Mouse (Mus musculus): Measurements from ENCODE around the gene Myo10. TPM values are rescaled to one million over a fixed set of nuclear protein-coding genes. Genes with fewer than 3 reads are reported as not detected.
A peak's percentile ranks its signal among the peaks of the same experiment; 100 is the strongest.
"Not testable (repeated sequence)": the region's sequence is repeated elsewhere in the genome, so short reads cannot be mapped to it uniquely, and the experiment has no call there.

Gene Myo10
- total RNA-seq, 2 experiments from 2014 or later, result 52.0 to 54.3 TPM

- Histone ChIP-seq H3K4me3 (no peak overlapping the region), H3K27ac (peak overlapping the region; percentile 82; the same call in 1 of the 2 replicates)
- no peak for TF ChIP-seq CTCF (conservative IDR thresholded peaks at IDR 0.05)
- DNase-seq (ENCODE audit: low spot score in 2 of 2), result no peak
Observed at GRCm38 (mm10) chr15:25712877-25713276, 90.6 kb downstream of the Myo10 start.

GRCm38 (mm10) chr15:25713587-25714361 is 91.4 kb downstream of the Myo10 start:
- DNase-seq (ENCODE audit: low spot score in 2 of 2), result peak; percentile 55 to 56
- TF ChIP-seq CTCF (conservative IDR thresholded peaks at IDR 0.05), result no peak
- H3K27ac ChIP-seq, result peak overlapping the region; percentile 82
- peak overlapping the region; percentile 50 for H3K4me3 ChIP-seq

GRCm38 (mm10) chr15:25715218-25715995 is 93.1 kb downstream of the Myo10 start:
- DNase-seq (ENCODE audit: low spot score in 2 of 2), result no peak
- Histone ChIP-seq H3K27ac (peak overlapping the region; percentile 46; the same call in 1 of the 2 replicates), H3K4me3 (no peak overlapping the region)
- no peak for TF ChIP-seq CTCF (conservative IDR thresholded peaks at IDR 0.05)

- DNase-seq (ENCODE audit: low spot score in 2 of 2), result no peak
- Histone ChIP-seq H3K4me3 (no peak overlapping the region), H3K27ac (peak overlapping the region; percentile 46; the same call in 1 of the 2 replicates)
- TF ChIP-seq CTCF (conservative IDR thresholded peaks at IDR 0.05), result no peak
Observed at GRCm38 (mm10) chr15:25715996-25716395, 93.7 kb downstream of the Myo10 start.

DNA sequence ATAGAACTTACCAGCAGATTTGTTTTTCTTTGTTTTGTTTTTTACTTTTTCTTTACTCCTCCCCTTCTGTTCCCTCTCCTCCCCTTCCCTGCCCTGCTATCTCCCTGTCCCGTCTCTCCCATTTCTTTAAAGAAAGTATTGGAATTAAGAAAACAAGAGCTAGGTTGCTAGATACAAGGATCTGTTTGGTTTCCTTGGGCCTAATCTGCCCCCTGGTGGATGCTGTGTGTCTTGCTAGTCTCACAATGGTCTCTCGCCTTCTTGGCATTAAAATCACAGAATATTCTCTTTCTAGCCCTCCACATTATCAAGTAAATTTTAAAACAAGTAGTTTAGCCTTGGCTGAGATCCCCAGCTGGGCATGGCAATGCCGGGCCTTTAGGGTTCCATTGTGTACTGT is 94.7 kb downstream of the Myo10 start:
- peak; percentile 75 to 89 for DNase-seq (ENCODE audit: low spot score in 2 of 2)
- H3K27ac ChIP-seq, result no peak overlapping the region
- peak; percentile 95 for TF ChIP-seq CTCF (conservative IDR thresholded peaks at IDR 0.05)
- no peak overlapping the region for H3K4me3 ChIP-seq

- not testable (repeated sequence) for H3K27ac ChIP-seq; DNase-seq (ENCODE audit: low spot score in 2 of 2); H3K4me3 ChIP-seq
Observed at GRCm38 (mm10) chr15:25718104-25718503, 95.8 kb downstream of the Myo10 start.

GRCm38 (mm10) chr15:25719270-25719669 is 96.9 kb downstream of the Myo10 start:
- H3K27ac ChIP-seq, result no peak overlapping the region

DNA sequence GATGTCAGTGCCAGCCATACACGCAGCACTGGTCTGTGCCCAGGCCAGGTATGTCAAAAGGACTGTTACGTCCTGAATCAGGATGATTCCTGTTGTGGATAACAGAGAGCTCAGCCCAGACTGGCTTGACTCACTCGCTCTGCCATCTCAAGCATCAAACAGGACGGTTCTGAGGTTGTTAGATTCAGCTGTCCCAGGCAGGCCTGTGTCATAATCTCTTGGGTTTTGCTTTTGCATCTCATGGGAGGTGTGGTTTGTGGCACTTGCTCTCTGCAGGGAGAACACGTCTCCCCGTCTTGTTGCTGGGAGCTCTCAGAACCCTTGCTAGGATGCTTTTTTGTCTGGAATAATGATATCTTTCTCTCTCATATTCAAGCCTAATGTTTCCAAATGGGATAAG is 97.9 kb downstream of the Myo10 start:
- no peak for DNase-seq (ENCODE audit: low spot score in 2 of 2)
- H3K27ac ChIP-seq, result no peak overlapping the region
- no peak for TF ChIP-seq CTCF (conservative IDR thresholded peaks at IDR 0.05)
- no peak overlapping the region for H3K4me3 ChIP-seq

More at GRCm38 (mm10) chr15:25719270-25719669, 96.9 kb downstream of the Myo10 start:
- DNase-seq (ENCODE audit: low spot score in 2 of 2), result no peak
- no peak for TF ChIP-seq CTCF (conservative IDR thresholded peaks at IDR 0.05)
- H3K4me3 ChIP-seq, result no peak overlapping the region

DNA sequence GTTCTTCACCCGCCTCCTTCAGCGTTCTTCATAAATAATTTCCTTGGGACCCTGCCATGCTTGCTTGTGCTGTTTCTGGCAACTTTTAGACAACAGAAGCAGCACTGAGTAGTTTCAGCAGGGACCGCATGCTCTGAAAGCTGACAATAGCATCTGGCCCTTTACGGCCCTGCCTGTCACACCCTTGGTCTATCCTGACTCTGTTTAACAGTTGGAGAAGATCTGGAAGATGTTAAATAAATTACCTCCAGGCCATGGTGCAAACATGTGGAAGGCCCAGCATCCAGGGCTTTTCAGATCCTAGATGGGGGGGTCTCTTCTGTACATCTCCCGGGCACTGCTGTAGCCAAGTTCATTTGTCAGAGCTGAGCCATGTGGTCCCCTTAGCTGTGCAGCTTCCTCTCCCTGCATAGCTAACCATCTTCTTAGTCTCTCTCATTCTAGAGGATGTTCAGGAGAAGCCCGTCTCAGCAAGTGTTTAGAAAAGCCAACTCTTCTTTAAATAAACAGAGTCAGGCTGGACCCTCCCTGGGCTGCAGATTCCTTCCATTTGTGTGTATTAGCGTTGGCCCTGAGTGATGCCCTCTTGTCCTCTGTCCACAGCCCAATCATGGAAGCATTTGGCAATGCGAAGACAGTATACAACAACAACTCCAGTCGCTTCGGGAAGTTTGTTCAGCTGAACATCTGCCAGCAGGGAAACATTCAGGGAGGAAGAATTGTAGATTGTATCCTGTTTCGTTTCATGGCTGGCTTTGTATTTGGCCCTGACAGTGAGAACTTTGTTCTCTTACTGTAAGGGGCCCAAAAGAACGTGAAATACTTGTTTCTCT is 101.2 kb downstream of the Myo10 start:
- H3K4me3 ChIP-seq, result no peak overlapping the region
- no peak overlapping the region for H3K27ac ChIP-seq
- DNase-seq (ENCODE audit: low spot score in 2 of 2), result no peak
- TF ChIP-seq CTCF (conservative IDR thresholded peaks at IDR 0.05), result no peak

GRCm38 (mm10) chr15:25724549-25724948 is 102.2 kb downstream of the Myo10 start:
- no peak overlapping the region for H3K27ac ChIP-seq
- no peak for TF ChIP-seq CTCF (conservative IDR thresholded peaks at IDR 0.05)
- DNase-seq (ENCODE audit: low spot score in 2 of 2), result no peak
- H3K4me3 ChIP-seq, result no peak overlapping the region

DNA sequence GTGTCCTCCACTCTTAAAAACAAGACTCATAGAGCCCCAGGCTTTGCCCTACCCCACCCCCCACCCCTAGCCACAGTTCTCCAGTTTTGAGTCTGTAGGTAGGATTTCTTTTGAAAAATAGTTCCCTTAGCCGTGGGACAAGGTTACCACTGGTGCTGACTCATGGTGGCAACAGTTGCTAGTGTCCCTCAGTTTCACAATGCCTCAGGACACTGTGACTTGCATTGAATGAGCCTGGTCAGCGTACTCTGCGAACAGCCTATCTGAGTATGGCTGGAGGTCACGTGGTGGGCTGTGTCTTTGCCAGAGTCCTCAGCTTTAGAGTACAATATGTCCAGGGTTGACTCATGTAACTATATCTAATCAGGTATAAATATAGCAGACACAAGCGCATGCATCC is 104.5 kb downstream of the Myo10 start:
- no peak for DNase-seq (ENCODE audit: low spot score in 2 of 2)
- no peak for TF ChIP-seq CTCF (conservative IDR thresholded peaks at IDR 0.05)

GRCm38 (mm10) chr15:25728501-25728900 is 106.2 kb downstream of the Myo10 start:
- Histone ChIP-seq H3K27ac (no peak overlapping the region), H3K4me3 (no peak overlapping the region)
- no peak for DNase-seq (ENCODE audit: low spot score in 2 of 2)
- TF ChIP-seq CTCF (conservative IDR thresholded peaks at IDR 0.05), result no peak

More for the DNA sequence above, 104.5 kb downstream of the Myo10 start:
- Histone ChIP-seq H3K27ac (no peak overlapping the region), H3K4me3 (no peak overlapping the region)

GRCm38 (mm10) chr15:25731053-25731452 is 108.7 kb downstream of the Myo10 start:
- H3K4me3 ChIP-seq, result no peak overlapping the region
- H3K27ac ChIP-seq, result no peak overlapping the region
- peak; percentile 38 to 41 for DNase-seq (ENCODE audit: low spot score in 2 of 2)
- peak; percentile 86 for TF ChIP-seq CTCF (conservative IDR thresholded peaks at IDR 0.05)
